Mouse (Mus musculus): ENCODE data around the gene Dock9.

GRCm38 (mm10) chr14:121675146-121675545 is 122.5 kb downstream of the Dock9 start:
- TF ChIP-seq GATA1 (IDR thresholded peaks at IDR 0.05; ENCODE audit: low read length), result no peak
- no peak for TF ChIP-seq TAL1 (IDR thresholded peaks at IDR 0.05; ENCODE audit: low read length)

Data from erythroblast, embryonic 14.5 days (primary cell).